In genomic region chr4:125941916-125942315, GRCm38 (mm10) we compare ENCODE assay signal across 10 mouse cellular contexts.
DNase-seq lines count a peak whose midpoint lies in the region; ATAC-seq and TF ChIP-seq lines count a peak whose summit lies in the region.
"Had no signal": no experiment of that assay in that cellular context is flagged by ENCODE, and none has a peak within 500 bp of the region (broad histone marks: within the 10 kb centered on the region; RNA-seq: fewer than 3 reads in every experiment).

No protein-coding gene starts in this region.

- 51% methylated on average over 3 of the region's 3 CpGs for WGBS in forebrain, embryonic 10.5 days
- 42% methylated on average over 3 of the region's 3 CpGs for WGBS in forebrain, embryonic 12.5 days
- 36% methylated on average over 3 of the region's 3 CpGs for WGBS in hindbrain, postnatal 0 days
- WGBS in small intestine, adult 2 months: 56% methylated on average over 3 of the region's 3 CpGs

- peaks cover 29% of the 10 kb centered on the region for H3K4me1 ChIP-seq in forebrain, embryonic 10.5 days
- peaks cover 16% of the 10 kb centered on the region for H3K4me1 ChIP-seq in forebrain, embryonic 12.5 days
- H3K4me1 ChIP-seq in hindbrain, postnatal 0 days (ENCODE audit: insufficient read depth, low read length): no peaks in the 10 kb centered on the region
- no peaks in the 10 kb centered on the region for H3K4me1 ChIP-seq in small intestine, adult 2 months (ENCODE audit: control insufficient read depth, insufficient read depth, insufficient read length, low read length)

- no peaks in the 10 kb centered on the region for H3K9me3 ChIP-seq in forebrain, embryonic 10.5 days
- H3K9me3 ChIP-seq in forebrain, embryonic 12.5 days: no peaks in the 10 kb centered on the region
- H3K9me3 ChIP-seq in hindbrain, postnatal 0 days (ENCODE audit: low read length): no peaks in the 10 kb centered on the region

- H3K4me2 ChIP-seq in forebrain, embryonic 12.5 days: no peak overlapping the region
- no peak overlapping the region for H3K4me2 ChIP-seq in hindbrain, postnatal 0 days (ENCODE audit: low read depth, low read length)

- intact Hi-C loops in left cerebral cortex, postnatal 4 days (cut with DNase I): no loop called here

- no peak for ATAC-seq in forebrain, embryonic 12.5 days (ENCODE audit: low FRiP score)
- ATAC-seq in hindbrain, postnatal 0 days: peak; percentile 45; the same call in 1 of the 2 replicates

- no peak overlapping the region for H3K9ac ChIP-seq in forebrain, embryonic 12.5 days
- H3K9ac ChIP-seq in hindbrain, postnatal 0 days (replicated peaks; ENCODE audit: low read length): no peak overlapping the region

- H3K4me3 ChIP-seq in forebrain, embryonic 10.5 days: no peak overlapping the region
- H3K4me3 ChIP-seq in forebrain, embryonic 12.5 days (replicated peaks): no peak overlapping the region
- no peak overlapping the region for H3K4me3 ChIP-seq in hindbrain, postnatal 0 days (ENCODE audit: low read length)
- H3K4me3 ChIP-seq in small intestine, adult 2 months (ENCODE audit: low read depth, low read length): no peak overlapping the region

- no peak overlapping the region for H3K27ac ChIP-seq in forebrain, embryonic 10.5 days
- H3K27ac ChIP-seq in forebrain, embryonic 12.5 days: no peak overlapping the region
- H3K27ac ChIP-seq in hindbrain, postnatal 0 days: no peak overlapping the region
- no peak overlapping the region for H3K27ac ChIP-seq in small intestine, adult 2 months (ENCODE audit: insufficient read depth, low read depth, low read length)
- H3K27ac ChIP-seq: macrophage had no signal

- peak; percentile 36 for DNase-seq in forebrain, embryonic 10.5 days (ENCODE audit: extremely low spot score, low spot score)
- peak; percentile 37 to 42 for DNase-seq in B cell, adult 2 months
- peak; percentile 27 to 55 for DNase-seq in cerebellum, postnatal 25 days
- DNase-seq in hindbrain, postnatal 0 days (ENCODE audit: low spot score): peak; percentile 81
- DNase-seq in left cerebral cortex, postnatal 4 days: peak; percentile 60
- DNase-seq in lung, postnatal 14 days: no peak

- peak; percentile 84 for TF ChIP-seq CTCF in hindbrain, postnatal 0 days (IDR thresholded peaks at IDR 0.05; ENCODE audit: low read depth)
- TF ChIP-seq CTCF in small intestine, adult 2 months (IDR thresholded peaks at IDR 0.05; ENCODE audit: extremely low read depth, insufficient read length, insufficient replicate concordance, low read depth, low read length): 0 out of 2 replicates have a peak, but pooled peaks have one; percentile 10

- H3K27me3 ChIP-seq in forebrain, embryonic 10.5 days (ENCODE audit: poor library complexity, severe bottlenecking): peaks cover 14% of the 10 kb centered on the region; the same call in 1 of the 2 replicates
- H3K27me3 ChIP-seq in forebrain, embryonic 12.5 days: peaks cover 6% of the 10 kb centered on the region; the same call in 1 of the 2 replicates
- H3K27me3 ChIP-seq in hindbrain, postnatal 0 days (ENCODE audit: insufficient read depth, low read length): no peaks in the 10 kb centered on the region
- no peaks in the 10 kb centered on the region for H3K27me3 ChIP-seq in small intestine, adult 2 months (ENCODE audit: control insufficient read depth, insufficient read depth, low read length)

- H3K36me3 ChIP-seq in forebrain, embryonic 10.5 days (replicated peaks): no peaks in the 10 kb centered on the region
- H3K36me3 ChIP-seq in forebrain, embryonic 12.5 days (replicated peaks): no peaks in the 10 kb centered on the region
- H3K36me3 ChIP-seq in hindbrain, postnatal 0 days (ENCODE audit: insufficient read depth, low read length): no peaks in the 10 kb centered on the region
- no peaks in the 10 kb centered on the region for H3K36me3 ChIP-seq in small intestine, adult 2 months (ENCODE audit: control insufficient read depth, insufficient read depth, low read length)
- H3K36me3 ChIP-seq: G1E had no signal

- TF ChIP-seq POLR2A in small intestine, adult 2 months (IDR thresholded peaks at IDR 0.05; ENCODE audit: low read depth, low read length): no peak
